Mouse (Mus musculus) large intestine, adult 2 months (tissue): ENCODE measurements around the gene Akap6. TPM values are rescaled to one million over a fixed set of nuclear protein-coding genes. Genes with fewer than 3 reads are reported as not detected.

ENCODE experiments used
- DNase-seq: peaks from one replicate; pipeline ENCODE4 v3.0.0-alpha.2; 2012; ENCODE audit warnings: low read depth, low spot score
- WGBS: fragments of 180-500 bp; shearing (Covaris S2); methylation state at CpG from one replicate; pipeline ENCODE4 v1.1.7; 2018; 5-methylcytosine and 5-hydroxymethylcytosine counted together
- polyA plus RNA-seq: library from polyadenylated mRNA; depleted of rRNA; stranded (reverse); fragments of >200 nt; gene quantifications from 2 replicates; pipeline ENCODE4 v1.2.3, GENCODE M21; 2012

Gene Akap6
- polyA plus RNA-seq, 1 experiment, result 0.32 TPM

- 79% methylated on average over 8 of the region's 8 CpGs for WGBS
- DNase-seq, result no peak
Measured at GRCm38 (mm10) chr12:52879324-52879723, 180.1 kb downstream of the Akap6 start.

DNA sequence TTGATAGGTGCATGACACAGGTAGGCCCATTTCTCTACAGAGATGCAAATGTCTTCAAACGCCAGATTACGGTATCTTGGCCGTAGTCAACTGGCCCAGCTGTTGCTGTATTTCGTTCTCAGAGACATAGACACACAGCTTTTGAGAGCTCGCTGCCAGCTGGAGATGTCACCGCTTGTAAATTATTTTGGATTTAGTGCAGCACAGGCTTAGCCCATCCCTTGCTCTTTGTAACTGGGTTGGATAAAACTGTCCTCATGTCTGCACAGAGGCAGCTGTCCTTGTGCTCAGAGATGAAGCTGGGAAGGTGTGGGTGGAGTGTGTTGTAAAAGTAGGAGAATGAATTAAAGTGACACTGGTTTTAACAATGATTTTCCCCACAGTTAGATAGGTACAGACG is 193.3 kb downstream of the Akap6 start:
- no peak for DNase-seq
- 70% methylated on average over 7 of the region's 7 CpGs for WGBS

DNA sequence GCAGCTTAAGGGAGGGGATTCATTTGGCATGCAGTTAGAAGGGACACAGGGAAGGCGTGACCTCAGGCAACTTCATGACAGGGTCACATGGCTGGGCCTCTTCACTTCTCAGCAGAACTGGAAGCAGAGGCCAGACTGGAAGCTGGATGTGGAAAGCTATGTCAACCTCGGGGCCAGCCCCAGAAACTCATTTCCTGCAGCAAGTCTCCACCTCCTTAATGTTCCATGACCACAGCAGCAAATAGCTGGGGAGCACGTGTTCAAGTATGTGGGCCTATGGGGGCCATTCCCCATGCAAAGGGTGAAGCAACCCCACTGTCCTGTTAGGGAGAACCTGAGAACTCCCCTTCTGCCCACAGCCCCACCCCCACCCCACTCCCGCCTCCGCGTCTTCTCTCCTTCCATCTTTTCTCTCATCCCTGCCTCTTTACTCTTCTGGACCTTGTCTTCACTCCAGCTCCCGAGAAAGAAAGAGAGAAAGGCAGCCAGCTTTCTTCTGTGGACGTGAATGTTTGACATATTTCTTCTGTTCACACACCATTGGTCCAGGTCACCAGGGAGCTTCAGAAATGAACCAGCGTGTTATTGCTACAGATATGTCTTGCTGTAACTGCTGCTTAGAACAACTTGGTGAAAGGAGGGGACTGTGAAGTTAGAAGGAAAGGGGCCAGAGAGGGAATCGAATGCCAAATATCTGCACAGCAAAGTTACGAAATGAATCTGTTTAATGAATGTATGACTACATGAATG is 194.6 kb downstream of the Akap6 start:
- DNase-seq, result no peak
- 65% methylated on average over 11 of the region's 11 CpGs for WGBS

- 40% methylated on average over 6 of the region's 6 CpGs for WGBS
- no peak for DNase-seq
Measured at GRCm38 (mm10) chr12:52895672-52896460, 196.7 kb downstream of the Akap6 start.

GRCm38 (mm10) chr12:52896785-52897184 is 197.6 kb downstream of the Akap6 start:
- WGBS, result 43% methylated on average over 3 of the region's 3 CpGs

DNA sequence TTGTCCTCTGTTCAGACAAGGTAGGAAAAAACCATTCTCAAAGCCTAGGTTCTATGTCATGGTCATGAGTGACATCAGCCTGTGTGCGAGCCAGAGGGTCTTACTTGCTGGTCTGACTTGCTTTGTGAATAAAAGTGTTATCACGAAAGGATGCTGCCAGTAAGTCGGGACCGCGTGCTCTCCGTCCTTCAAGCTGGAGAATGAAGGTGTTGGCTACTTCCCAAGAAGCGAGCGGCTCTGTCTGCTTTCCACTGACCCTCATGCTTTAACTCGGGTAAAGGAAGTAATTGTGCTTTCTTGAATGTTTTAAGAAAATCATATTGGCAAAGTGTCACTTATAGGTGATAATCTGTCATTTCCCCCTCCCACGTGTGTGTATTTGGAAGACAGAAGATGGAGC is 198.9 kb downstream of the Akap6 start:
- WGBS, result 80% methylated on average over 10 of the region's 10 CpGs
- DNase-seq, result no peak

More at GRCm38 (mm10) chr12:52896785-52897184, 197.6 kb downstream of the Akap6 start:
- DNase-seq, result no peak

DNA sequence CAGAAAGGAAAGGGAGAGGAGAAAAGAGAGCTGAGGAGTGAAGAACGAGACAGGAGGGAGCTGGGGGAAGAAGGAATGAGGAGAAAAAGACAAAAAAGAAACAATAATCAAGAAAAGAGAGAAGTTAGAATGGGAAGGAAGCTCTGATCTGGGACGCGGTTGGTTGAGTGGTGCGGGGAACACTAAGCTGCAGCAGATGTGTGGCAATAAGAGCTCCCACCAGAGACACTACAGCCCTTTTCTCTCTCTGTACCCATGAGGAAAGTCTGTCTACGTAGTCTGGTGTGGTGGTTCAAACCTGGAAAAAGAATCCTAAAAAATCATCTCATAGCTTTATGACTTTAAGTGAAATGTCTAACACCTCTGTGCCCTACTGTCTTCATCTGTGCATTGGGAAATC is 204.9 kb downstream of the Akap6 start:
- 73% methylated on average over 5 of the region's 5 CpGs for WGBS
- DNase-seq, result no peak

DNA sequence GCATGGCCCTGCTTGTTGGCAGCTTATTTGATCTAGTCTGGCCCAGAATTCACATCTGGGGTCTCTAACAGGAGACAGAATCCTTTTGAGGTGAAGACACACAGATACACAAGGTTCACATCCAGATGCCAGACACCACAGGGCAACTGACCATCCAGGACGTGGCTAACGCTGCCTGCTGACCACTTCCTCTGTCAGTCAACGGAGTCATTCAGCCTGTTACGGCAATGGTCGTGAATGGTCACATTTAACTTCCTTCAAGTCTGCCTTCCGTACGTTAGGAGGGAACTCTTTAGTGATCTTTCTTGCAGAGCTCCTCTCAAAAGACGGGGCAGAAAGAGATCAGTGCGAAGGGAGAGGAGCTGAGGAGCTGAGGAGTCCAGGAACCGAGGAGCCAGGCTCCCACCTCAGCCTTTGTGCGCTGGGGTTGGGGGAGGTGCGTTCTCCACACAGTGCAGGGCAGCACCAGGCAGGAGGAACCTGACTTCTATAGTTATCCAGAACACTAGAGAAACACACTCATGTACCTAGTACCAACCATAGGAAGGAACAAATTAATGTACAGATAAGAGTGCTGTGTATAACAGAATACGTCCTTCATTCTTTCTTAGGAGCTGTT is 209.4 kb downstream of the Akap6 start:
- WGBS, result 60% methylated on average over 13 of the region's 13 CpGs
- no peak for DNase-seq

DNA sequence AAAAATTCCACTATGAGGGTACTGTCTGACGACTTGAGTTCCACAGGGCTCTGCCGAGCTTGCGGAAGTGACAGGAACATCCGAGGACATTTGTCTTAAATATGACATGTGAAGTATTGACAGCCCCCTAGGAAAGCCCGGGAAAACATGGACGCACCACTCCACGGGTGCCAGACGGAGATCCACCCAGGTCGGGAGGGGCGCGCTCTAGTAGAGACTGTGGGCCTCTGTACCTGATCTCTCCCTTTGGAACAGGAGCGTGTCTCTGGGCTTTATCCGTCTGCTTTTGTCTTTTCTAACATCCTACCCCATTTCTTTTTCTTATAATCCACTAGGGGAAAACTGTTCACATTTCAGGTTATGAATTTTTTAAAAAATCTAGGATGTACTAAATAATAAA is 211.2 kb downstream of the Akap6 start:
- 85% methylated on average over 13 of the region's 13 CpGs for WGBS
- no peak for DNase-seq

DNA sequence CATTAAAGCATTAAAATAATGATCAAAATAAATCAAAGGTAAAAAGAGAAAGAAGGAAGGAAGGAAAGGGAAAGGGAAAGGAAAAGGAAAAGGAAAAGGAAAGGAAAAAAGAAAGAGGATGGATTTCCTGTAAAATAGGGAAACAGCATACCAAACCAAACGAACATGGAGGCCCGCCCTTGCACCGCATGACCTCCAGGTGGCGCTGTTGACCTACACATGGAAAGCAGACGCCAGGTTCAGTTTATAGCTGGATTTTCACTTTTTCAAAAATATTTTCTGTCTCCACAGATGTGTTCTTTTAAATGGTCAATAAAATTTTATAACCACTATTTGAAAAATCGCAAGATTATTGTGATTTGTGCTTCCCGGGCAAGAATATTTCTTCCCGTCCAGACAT is 211.6 kb downstream of the Akap6 start:
- WGBS, result 7% methylated on average over 8 of the region's 8 CpGs
- DNase-seq, result peak; percentile 22

DNA sequence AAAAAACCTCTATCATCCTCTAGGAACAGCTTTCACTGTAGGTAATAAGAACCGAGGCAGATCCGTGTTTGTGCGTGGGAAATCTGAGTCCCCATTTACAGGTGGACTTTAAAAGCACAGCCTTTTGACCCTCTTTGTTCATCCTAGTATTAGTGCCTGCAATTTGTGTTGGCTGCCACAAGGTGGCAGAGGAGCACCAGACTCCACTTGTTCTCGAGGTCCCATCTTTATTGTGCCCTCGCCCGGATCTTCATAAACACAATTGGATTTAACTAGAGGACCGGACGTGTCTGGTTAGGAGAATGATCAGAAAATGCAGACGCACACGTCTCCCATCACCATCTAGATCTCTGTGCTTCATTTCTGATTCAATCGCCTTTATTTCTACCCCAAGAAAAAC is 219.8 kb downstream of the Akap6 start:
- WGBS, result 47% methylated on average over 11 of the region's 11 CpGs
- no peak for DNase-seq

DNA sequence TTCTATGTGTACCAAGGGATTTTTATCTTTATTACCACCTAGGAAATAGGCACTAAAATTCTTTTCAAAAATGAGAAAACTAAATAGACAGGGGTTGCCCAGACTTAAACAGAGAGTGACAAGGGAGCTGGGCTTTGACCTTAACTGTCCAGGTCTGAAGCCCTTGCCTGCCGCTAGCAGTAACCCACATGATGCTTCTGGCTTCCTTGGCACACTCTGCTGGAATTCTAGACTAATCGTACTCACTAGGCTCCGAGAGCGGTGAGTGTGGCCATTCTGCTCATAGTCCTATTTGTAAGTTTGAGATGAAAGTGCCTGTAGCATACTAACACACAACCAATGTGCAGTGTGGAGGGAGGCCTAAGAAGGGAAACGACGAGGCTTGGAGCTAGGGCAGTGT is 223.3 kb downstream of the Akap6 start:
- no peak for DNase-seq
- WGBS, result 84% methylated on average over 6 of the region's 6 CpGs

DNA sequence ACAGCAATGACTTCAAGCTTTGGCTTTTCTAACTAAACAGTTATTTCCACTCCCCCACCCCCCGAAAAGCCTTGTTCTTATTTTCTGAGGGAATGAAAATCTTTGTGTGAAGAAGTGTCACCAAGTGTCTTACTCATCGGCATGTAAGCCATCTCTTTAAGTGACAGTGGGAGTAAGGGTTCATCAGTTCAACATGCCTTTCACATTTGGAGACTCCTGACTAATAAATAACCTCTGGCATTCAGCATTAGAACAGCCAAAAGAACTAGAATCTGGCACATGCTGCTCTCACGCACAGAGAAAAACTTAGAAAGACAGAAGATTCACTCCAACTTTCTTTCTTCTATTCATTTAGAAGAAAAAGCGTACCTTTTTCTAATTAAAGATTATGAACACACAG is 226.3 kb downstream of the Akap6 start:
- WGBS, result 73% methylated on average over 4 of the region's 4 CpGs

GRCm38 (mm10) chr12:52933832-52934231 is 234.6 kb downstream of the Akap6 start:
- 62% methylated on average over 8 of the region's 13 CpGs for WGBS
- DNase-seq, result no peak

More for the DNA sequence above, 226.3 kb downstream of the Akap6 start:
- DNase-seq, result no peak

GRCm38 (mm10) chr12:52934989-52935388 is 235.8 kb downstream of the Akap6 start:
- 98% methylated on average over 3 of the region's 3 CpGs for WGBS
- no peak for DNase-seq

GRCm38 (mm10) chr12:52938786-52939185 is 239.6 kb downstream of the Akap6 start:
- no peak for DNase-seq
- WGBS, result 73% methylated on average over 5 of the region's 5 CpGs

GRCm38 (mm10) chr12:52939324-52939946 is 240.3 kb downstream of the Akap6 start:
- no peak for DNase-seq
- WGBS, result 74% methylated on average over 15 of the region's 15 CpGs

DNA sequence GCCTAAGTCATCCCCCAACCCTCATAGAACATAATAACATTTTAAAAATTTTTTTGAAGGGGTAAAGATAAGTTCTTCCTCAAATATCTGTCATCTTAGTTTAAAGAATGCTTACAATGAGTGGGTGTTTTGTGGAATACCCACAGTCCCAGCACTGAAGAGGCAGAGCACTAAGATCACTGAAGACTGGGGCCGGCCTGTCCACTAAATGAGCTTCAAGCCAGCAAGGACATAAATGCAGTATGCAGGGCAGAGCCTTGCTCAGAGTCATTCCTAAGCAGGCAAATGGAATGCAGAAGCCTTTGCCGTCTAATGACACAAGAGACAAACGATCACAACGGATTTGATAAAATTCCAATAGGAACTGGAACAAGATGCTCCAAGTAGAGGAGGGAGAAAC is 242.8 kb downstream of the Akap6 start:
- 73% methylated on average over 4 of the region's 4 CpGs for WGBS
- DNase-seq, result no peak

- DNase-seq, result no peak
- 84% methylated on average over 7 of the region's 7 CpGs for WGBS
Measured at GRCm38 (mm10) chr12:52944274-52944673, 245.1 kb downstream of the Akap6 start.

- DNase-seq, result no peak
Measured at GRCm38 (mm10) chr12:52944949-52945348, 245.8 kb downstream of the Akap6 start.

More at GRCm38 (mm10) chr12:52944949-52945348, 245.8 kb downstream of the Akap6 start:
- 83% methylated on average over 2 of the region's 2 CpGs for WGBS
